ENCODE assay signal across 10 mouse cellular contexts in genomic region chr17:6744871-6745270, GRCm38 (mm10). TPM values are rescaled to one million over a fixed set of nuclear protein-coding genes. Genes with fewer than 3 reads are reported as not detected.
DNase-seq lines count a peak whose midpoint lies in the region; ATAC-seq lines count a peak whose summit lies in the region.
"Had no signal": no experiment of that assay in that cellular context is flagged by ENCODE, and none has a peak within 500 bp of the region (broad histone marks: within the 10 kb centered on the region; RNA-seq: fewer than 3 reads in every experiment).

No protein-coding gene starts in this region.

- ATAC-seq in hindbrain, embryonic 14.5 days (ENCODE audit: low FRiP score), result no peak
- no peak for ATAC-seq in hindbrain, embryonic 16.5 days
- no peak for ATAC-seq in neural tube, embryonic 13.5 days (ENCODE audit: low read depth)
- ATAC-seq in limb, embryonic 11.5 days (ENCODE audit: insufficient number of reproducible peaks, low FRiP score, low TSS enrichment, low read depth), result no peak
- ATAC-seq in stomach, embryonic 16.5 days (ENCODE audit: insufficient read depth, low FRiP score), result no peak

- no peaks in the 10 kb centered on the region for H3K36me3 ChIP-seq in hindbrain, embryonic 14.5 days (replicated peaks; ENCODE audit: control insufficient read depth, insufficient read depth)
- H3K36me3 ChIP-seq in hindbrain, embryonic 16.5 days (ENCODE audit: control insufficient read depth, insufficient read depth, low read length), result no peaks in the 10 kb centered on the region
- peaks cover 13% of the 10 kb centered on the region; the same call in 1 of the 2 replicates for H3K36me3 ChIP-seq in neural tube, embryonic 13.5 days
- peaks cover 3% of the 10 kb centered on the region for H3K36me3 ChIP-seq in limb, embryonic 11.5 days (ENCODE audit: control insufficient read depth, insufficient read depth, low read length)
- peaks cover 10% of the 10 kb centered on the region; the same call in 1 of the 2 replicates for H3K36me3 ChIP-seq in stomach, embryonic 16.5 days (ENCODE audit: control insufficient read depth, insufficient read depth, low read length)

- H3K4me2 ChIP-seq in hindbrain, embryonic 14.5 days (replicated peaks), result no peak overlapping the region
- no peak overlapping the region for H3K4me2 ChIP-seq in hindbrain, embryonic 16.5 days (ENCODE audit: low read length)
- no peak overlapping the region for H3K4me2 ChIP-seq in neural tube, embryonic 13.5 days
- H3K4me2 ChIP-seq in limb, embryonic 11.5 days (ENCODE audit: low read depth, severe bottlenecking), result no peak overlapping the region
- no peak overlapping the region for H3K4me2 ChIP-seq in stomach, embryonic 16.5 days (ENCODE audit: low read depth, low read length)

- peaks cover 39% of the 10 kb centered on the region for H3K4me1 ChIP-seq in hindbrain, embryonic 14.5 days (replicated peaks; ENCODE audit: control insufficient read depth, insufficient read depth, low read length)
- H3K4me1 ChIP-seq in hindbrain, embryonic 16.5 days (ENCODE audit: control insufficient read depth, insufficient read depth, low read depth, low read length), result peaks cover 26% of the 10 kb centered on the region
- peaks cover 78% of the 10 kb centered on the region for H3K4me1 ChIP-seq in neural tube, embryonic 13.5 days (replicated peaks)
- peaks cover 19% of the 10 kb centered on the region for H3K4me1 ChIP-seq in limb, embryonic 11.5 days (ENCODE audit: control insufficient read depth, insufficient read depth, low read length)
- H3K4me1 ChIP-seq in stomach, embryonic 16.5 days (ENCODE audit: control insufficient read depth, insufficient read depth, low read length), result peaks cover 17% of the 10 kb centered on the region

- no peaks in the 10 kb centered on the region for H3K27me3 ChIP-seq in hindbrain, embryonic 14.5 days (ENCODE audit: control insufficient read depth, insufficient read depth, low read length)
- no peaks in the 10 kb centered on the region for H3K27me3 ChIP-seq in hindbrain, embryonic 16.5 days (replicated peaks; ENCODE audit: control insufficient read depth, insufficient read depth, low read length)
- no peaks in the 10 kb centered on the region for H3K27me3 ChIP-seq in neural tube, embryonic 13.5 days
- H3K27me3 ChIP-seq in limb, embryonic 11.5 days (ENCODE audit: control insufficient read depth, insufficient read depth, low read length), result no peaks in the 10 kb centered on the region
- no peaks in the 10 kb centered on the region for H3K27me3 ChIP-seq in stomach, embryonic 16.5 days (ENCODE audit: control insufficient read depth, insufficient read depth, low read length)
- H3K27me3 ChIP-seq: CH12.LX had no signal

- no peaks in the 10 kb centered on the region for H3K9me3 ChIP-seq in hindbrain, embryonic 14.5 days (ENCODE audit: control insufficient read depth, low read length)
- no peaks in the 10 kb centered on the region for H3K9me3 ChIP-seq in hindbrain, embryonic 16.5 days (ENCODE audit: control insufficient read depth, low read length)
- no peaks in the 10 kb centered on the region for H3K9me3 ChIP-seq in neural tube, embryonic 13.5 days
- no peaks in the 10 kb centered on the region for H3K9me3 ChIP-seq in limb, embryonic 11.5 days (ENCODE audit: control insufficient read depth, low read length)
- no peaks in the 10 kb centered on the region for H3K9me3 ChIP-seq in stomach, embryonic 16.5 days (replicated peaks; ENCODE audit: control insufficient read depth, low read length)

- no peak overlapping the region for H3K4me3 ChIP-seq in hindbrain, embryonic 14.5 days (replicated peaks; ENCODE audit: low read length)
- H3K4me3 ChIP-seq in hindbrain, embryonic 16.5 days (ENCODE audit: low read length), result no peak overlapping the region
- no peak overlapping the region for H3K4me3 ChIP-seq in neural tube, embryonic 13.5 days
- no peak overlapping the region for H3K4me3 ChIP-seq in limb, embryonic 11.5 days (ENCODE audit: low read depth, low read length)
- H3K4me3 ChIP-seq in stomach, embryonic 16.5 days (replicated peaks; ENCODE audit: low read length), result no peak overlapping the region

- WGBS in hindbrain, embryonic 14.5 days, result 87% methylated on average over 14 of the region's 14 CpGs
- WGBS in hindbrain, embryonic 16.5 days, result 91% methylated on average over 14 of the region's 14 CpGs
- WGBS in neural tube, embryonic 13.5 days, result 88% methylated on average over 14 of the region's 14 CpGs
- WGBS in limb, embryonic 11.5 days, result 91% methylated on average over 14 of the region's 14 CpGs
- 90% methylated on average over 14 of the region's 14 CpGs for WGBS in stomach, embryonic 16.5 days

- peak overlapping the region; percentile 80 for H3K27ac ChIP-seq in hindbrain, embryonic 14.5 days
- H3K27ac ChIP-seq in hindbrain, embryonic 16.5 days (ENCODE audit: low read depth, low read length), result no peak overlapping the region; the same call in 1 of the 2 replicates
- H3K27ac ChIP-seq in neural tube, embryonic 13.5 days (replicated peaks), result peak overlapping the region; percentile 79
- H3K27ac ChIP-seq in limb, embryonic 11.5 days (replicated peaks; ENCODE audit: low read depth, low read length), result no peak overlapping the region
- H3K27ac ChIP-seq in stomach, embryonic 16.5 days (ENCODE audit: low read length), result peak overlapping the region; percentile 19; the same call in 1 of the 2 replicates

- no peak overlapping the region for H3K9ac ChIP-seq in hindbrain, embryonic 14.5 days
- no peak overlapping the region for H3K9ac ChIP-seq in hindbrain, embryonic 16.5 days (ENCODE audit: low read depth, low read length)
- H3K9ac ChIP-seq in neural tube, embryonic 13.5 days, result no peak overlapping the region
- H3K9ac ChIP-seq in limb, embryonic 11.5 days (ENCODE audit: low read length), result 0 out of 2 replicates have a peak overlapping the region, but pooled peaks have one; percentile 3
- H3K9ac ChIP-seq in stomach, embryonic 16.5 days (ENCODE audit: low read length), result no peak overlapping the region

- DNase-seq in hindbrain, embryonic 14.5 days (ENCODE audit: low spot score), result no peak
- DNase-seq in neural tube, embryonic 10.5 days (ENCODE audit: extremely low spot score, low spot score), result no peak
- no peak for DNase-seq in limb, embryonic 11.5 days (ENCODE audit: low spot score)
- DNase-seq in layer of hippocampus, adult 8-10 months (ENCODE audit: low spot score in 2 of 2), result no peak
- DNase-seq: adrenal gland, adult 8-10 months; lung, postnatal 14 days had no signal

RNA-seq across cellular contexts. Expression of gene Ezr, which starts 37.7 kb away (rescaled TPM):
- 60.1 and 67.4 TPM in 2 replicates for polyA plus RNA-seq in hindbrain, embryonic 14.5 days (2014; fragmentation: Nextera tagmentation; extraction: Ambion mirVana)
- 69.9 and 73.3 TPM in 2 replicates for polyA plus RNA-seq in hindbrain, embryonic 16.5 days (2015; fragmentation: Nextera tagmentation; extraction: Ambion mirVana)
- 58.5 and 68.3 TPM in 2 replicates for polyA plus RNA-seq in neural tube, embryonic 13.5 days (2015; fragmentation: Nextera tagmentation; extraction: Ambion mirVana)
- polyA plus RNA-seq in limb, embryonic 11.5 days (2014; fragmentation: Nextera tagmentation; extraction: Ambion mirVana), result 25.6 and 26.9 TPM in 2 replicates
- polyA plus RNA-seq in stomach, embryonic 16.5 days (2015; fragmentation: Nextera tagmentation; extraction: Ambion mirVana), result 266 and 335 TPM in 2 replicates
- 10 to 100 TPM; 37.3 to 59.3 (median 44.4) TPM for total RNA-seq in layer of hippocampus, adult 8-10 months (2022)

Comparison
In these comparisons a context has a peak if more than half of its experiments do, and no peak if none do; other contexts are left out.
1. H3K27ac ChIP-seq: peak in hindbrain, embryonic 14.5 days (single experiment), neural tube, embryonic 13.5 days (single experiment) and stomach, embryonic 16.5 days (single experiment); none in hindbrain, embryonic 16.5 days (single experiment) and limb, embryonic 11.5 days (single experiment).